Mouse (Mus musculus) testis, adult 2 months (tissue): ENCODE measurements at regions not wholly inside any gene's neighbourhood (a gene's known extent, or its start where the extent isn't known, plus 50 kb on each side); places are given as distances from the start of the nearest gene placed in this dataset.

Experiments
- CTCF ChIP-seq: fragments of 200-500 bp; IDR thresholded peaks from 2 replicates; pipeline ENCODE4 v1.5.1; 2012; ENCODE audit warnings: low read depth, mild to moderate bottlenecking, inconsistent platforms, low read length, moderate library complexity; ENCODE audit not compliant: control insufficient read depth, insufficient read depth, insufficient replicate concordance
- POLR2A ChIP-seq: fragments of 200-500 bp; IDR thresholded peaks from 2 replicates; pipeline ENCODE4 v1.6.1; 2012; ENCODE audit warnings: low read depth, mild to moderate bottlenecking, inconsistent platforms, low read length, moderate library complexity; ENCODE audit not compliant: control insufficient read depth

- TF ChIP-seq POLR2A (no peak), CTCF (no peak)
Measured at GRCm38 (mm10) chr2:45389902-45390492, 272.8 kb upstream of the Zeb2 start.
